Mouse (Mus musculus) myocyte (in vitro differentiated cells): ENCODE data around the gene Rsph14.

Experiments used
- MAX ChIP-seq: IDR thresholded peaks from one replicate; pipeline ENCODE4 v1.6.1; 2011; ENCODE audit warnings: low read depth, mild to moderate bottlenecking, control low read depth
- MYOD1 ChIP-seq, 3 experiments: IDR thresholded peaks; one replicate each; pipeline ENCODE4 v1.6.1; 2011; ENCODE audit warnings: control low read depth in 2 of 3, low read depth in 2 of 3, mild to moderate bottlenecking in 2 of 3, moderate library complexity in 1 of 3; ENCODE audit not compliant: insufficient read length in 2 of 3, control insufficient read depth in 1 of 3
- POLR2A ChIP-seq: IDR thresholded peaks from one replicate; pipeline ENCODE4 v1.6.1; 2011; ENCODE audit warnings: low read depth, mild to moderate bottlenecking, control low read depth, moderate library complexity; ENCODE audit not compliant: insufficient read length
- POLR2AphosphoS2 ChIP-seq: IDR thresholded peaks from one replicate; pipeline ENCODE4 v1.6.1; 2011; ENCODE audit warnings: low read depth, control low read depth; ENCODE audit not compliant: insufficient read length
- SRF ChIP-seq: IDR thresholded peaks from one replicate; pipeline ENCODE4 v1.6.1; 2011; ENCODE audit warnings: low read depth; ENCODE audit not compliant: control insufficient read depth, insufficient read length
- TCF12 ChIP-seq: IDR thresholded peaks from one replicate; pipeline ENCODE4 v1.6.1; 2011; ENCODE audit warnings: mild to moderate bottlenecking, control low read depth; ENCODE audit not compliant: poor library complexity, insufficient read depth, severe bottlenecking
- USF1 ChIP-seq: IDR thresholded peaks from one replicate; pipeline ENCODE4 v1.6.1; 2011; ENCODE audit warnings: low read depth, mild to moderate bottlenecking, control low read depth, moderate library complexity

DNA sequence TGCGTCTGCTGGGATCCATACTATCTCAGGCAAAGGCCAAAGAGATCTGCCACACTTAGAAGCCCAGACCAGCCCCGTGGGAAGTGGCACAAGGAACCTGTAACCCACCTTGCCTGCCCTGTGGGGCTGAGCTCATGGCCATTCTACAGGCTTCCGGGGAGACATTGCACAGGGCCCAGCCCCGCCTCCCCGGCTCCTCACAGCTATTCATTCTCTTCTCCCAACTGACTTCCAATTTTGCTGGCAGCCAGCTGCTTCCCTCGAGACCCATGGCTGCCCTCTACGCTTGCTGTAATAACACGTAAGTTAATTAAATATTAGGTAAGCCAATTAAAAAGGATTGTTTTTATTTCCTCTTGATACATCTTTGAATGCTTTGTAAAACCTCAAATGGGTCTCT is 5.9 kb downstream of the Rsph14 start:
- no peak for TF ChIP-seq POLR2A
- no peak for TF ChIP-seq TCF12
- TF ChIP-seq POLR2AphosphoS2, result no peak
- TF ChIP-seq USF1, result no peak
- no peak for TF ChIP-seq SRF
- no peak for TF ChIP-seq MYOD1 (IDR thresholded peaks at IDR 0.05; ENCODE audit: control insufficient read depth in 1 of 3, insufficient read length in 2 of 3, low read depth in 2 of 3)
- TF ChIP-seq MAX, result no peak
